Mouse (Mus musculus) mouse embryonic stem cell (cell line): ENCODE measurements around the gene Anxa11.
"Not testable (repeated sequence)": the region's sequence is repeated elsewhere in the genome, so short reads cannot be mapped to it uniquely, and the experiment has no call there.

Experiments
- in situ Hi-C, 2 experiments: fragments of 300-500 bp; cut with MboI; formaldehyde crosslinking; loops; 1 replicate in 1 of 2; 3 replicates in 1 of 2; pipeline ENCODE4 v1.14.3; 2019 to 2020; ENCODE audit warnings: low sequenced_read_pairs in 2 of 2, low pct_unique_long_range_greater_than_20kb in 1 of 2, mixed read lengths in 1 of 2; ENCODE audit not compliant: unreplicated experiment in 1 of 2

Gene Anxa11

DNA sequence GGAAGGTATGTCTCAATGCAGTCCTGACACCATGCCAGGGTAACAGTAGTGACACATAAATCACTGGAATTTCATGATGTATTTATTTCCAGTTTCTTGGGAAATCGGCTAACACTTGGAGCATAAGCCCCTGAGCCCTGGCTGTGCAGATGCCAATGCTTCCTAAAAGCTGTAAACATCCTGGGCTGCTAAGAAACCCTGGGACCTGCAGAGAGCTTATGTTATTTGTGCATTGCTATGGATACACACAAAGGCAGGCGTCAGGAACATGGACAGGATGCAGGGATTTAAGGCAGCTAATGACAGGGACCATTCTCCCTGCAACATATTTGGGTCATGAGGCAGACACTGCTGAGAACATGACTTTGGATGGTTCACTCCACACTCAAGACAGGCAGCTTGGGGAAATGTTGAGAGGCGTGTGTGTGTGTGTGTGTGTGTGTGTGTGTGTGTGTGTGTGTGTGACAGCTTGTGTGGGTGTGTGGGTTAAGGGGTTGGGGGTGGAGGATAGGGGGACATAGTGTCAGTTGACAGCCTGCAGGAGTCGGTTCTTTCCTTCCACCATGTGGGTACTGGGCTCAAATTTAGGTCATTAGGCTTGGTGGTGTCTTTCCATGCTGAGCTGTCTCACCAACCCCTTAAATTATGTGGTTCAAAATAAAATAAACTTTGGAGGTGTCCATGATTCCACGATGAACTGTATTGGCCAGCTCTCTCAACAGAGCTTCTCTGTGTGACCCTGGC lies 76.6 kb downstream of the Anxa11 start:
- in situ Hi-C loops: not testable (repeated sequence)

DNA sequence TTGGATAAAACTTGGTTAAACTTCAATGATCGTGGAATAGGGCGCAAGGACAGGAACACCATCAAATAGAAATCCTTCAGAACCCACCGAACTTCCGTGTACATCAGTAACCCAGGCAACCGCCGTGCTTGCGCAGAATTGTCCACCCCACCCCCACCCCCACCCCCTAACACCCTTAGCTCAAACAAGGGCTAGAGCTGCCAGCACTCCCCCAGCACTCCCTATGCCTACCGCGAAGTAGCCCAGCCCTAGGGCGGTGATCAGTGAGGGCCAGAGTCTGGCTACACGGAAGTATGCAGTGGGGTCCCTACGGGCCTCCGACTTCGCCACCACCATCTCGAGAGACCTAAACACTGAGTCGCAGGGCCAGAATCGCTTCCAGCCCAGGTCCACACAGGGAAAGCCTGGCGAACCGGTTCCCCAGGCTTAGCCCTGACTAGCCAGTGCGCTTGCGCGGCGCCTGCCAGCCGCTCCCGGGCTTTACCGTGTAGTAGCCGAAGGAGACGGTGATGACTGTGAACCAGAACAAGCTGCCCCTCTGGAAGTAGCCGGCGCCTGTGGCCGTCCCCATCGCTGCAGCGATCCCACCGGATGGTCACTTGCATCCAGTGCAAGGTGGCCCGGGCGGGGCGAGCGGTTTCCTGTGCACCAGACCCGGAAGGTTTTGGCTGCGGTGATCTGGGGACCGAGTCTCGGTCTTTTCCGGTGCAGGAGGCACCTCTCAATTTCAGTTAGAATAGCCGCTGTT lies 85.0 kb downstream of the Anxa11 start:
- in situ Hi-C loops: not testable (repeated sequence)

GRCm38 (mm10) chr14:25927562-25927881 lies 85.6 kb downstream of the Anxa11 start, which contains the start of gene Tmem254a:
Gene Tmem254a, minus strand, starts transcription at chr14:25927672.
- in situ Hi-C loops: not testable (repeated sequence)
